Mouse (Mus musculus) hindbrain, embryonic 14.5 days (tissue): Measurements from ENCODE around the gene Il4ra. TPM values are rescaled to one million over a fixed set of nuclear protein-coding genes. Genes with fewer than 3 reads are reported as not detected.

Experiments
- ATAC-seq: fragments of 200-750 bp; cut with Nextera tagmentation; 2 replicates; pipeline ENCODE4 v1.8.0; 2017; ENCODE audit warnings: moderate number of reproducible peaks, mild to moderate bottlenecking, moderate TSS enrichment, moderate library complexity; ENCODE audit not compliant: low FRiP score
- DNase-seq: peaks from one replicate; pipeline ENCODE4 v3.0.0-alpha.2; 2015; ENCODE audit warnings: low spot score
- H3K27ac ChIP-seq: fragments of 300-500 bp; sonication (generic); 2 replicates; pipeline ENCODE4 v1.5.1; 2014; ENCODE audit warnings: mild to moderate bottlenecking, moderate library complexity
- H3K27me3 ChIP-seq: fragments of 300-500 bp; sonication (generic); 2 replicates; pipeline ENCODE4 v1.6.1; 2014; ENCODE audit warnings: mild to moderate bottlenecking, low read length, mixed read lengths; ENCODE audit not compliant: control insufficient read depth, insufficient read depth
- H3K36me3 ChIP-seq: fragments of 300-500 bp; sonication (generic); replicated peaks from 2 replicates; pipeline ENCODE4 v1.6.1; 2014; ENCODE audit not compliant: control insufficient read depth, insufficient read depth
- H3K4me1 ChIP-seq: fragments of 300-500 bp; sonication (generic); replicated peaks from 2 replicates; pipeline ENCODE4 v1.6.1; 2014; ENCODE audit warnings: antibody characterized with exemption, low read length, mixed read lengths; ENCODE audit not compliant: control insufficient read depth, insufficient read depth
- H3K4me2 ChIP-seq: fragments of 300-500 bp; sonication (generic); replicated peaks from 2 replicates; pipeline ENCODE4 v1.6.1; 2014; ENCODE audit warnings: mild to moderate bottlenecking, moderate library complexity
- H3K4me3 ChIP-seq: fragments of 300-500 bp; sonication (generic); replicated peaks from 2 replicates; pipeline ENCODE4 v1.5.1; 2014; ENCODE audit warnings: mild to moderate bottlenecking, low read length
- H3K9ac ChIP-seq: fragments of 300-500 bp; sonication (generic); 2 replicates; pipeline ENCODE4 v1.6.1; 2014
- H3K9me3 ChIP-seq: fragments of 300-500 bp; sonication (generic); 2 replicates; pipeline ENCODE4 v1.6.1; 2016; ENCODE audit warnings: low read length; ENCODE audit not compliant: control insufficient read depth
- WGBS: fragments of 180-500 bp; shearing (Covaris S2); extraction: QIAGEN DNeasy Blood & Tissue Kit; methylation state at CpG from one replicate; pipeline ENCODE4 v1.1.7; 2014; 5-methylcytosine and 5-hydroxymethylcytosine counted together
- polyA plus RNA-seq: library from polyadenylated mRNA; unstranded; fragments of >200 nt; fragmentation: Nextera tagmentation; extraction: Ambion mirVana; gene quantifications from 2 replicates; pipeline ENCODE4 v1.2.1, GENCODE M21; 2014

Il4ra gene
- polyA plus RNA-seq, 1 experiment from 2014 or later = 3.9 TPM

DNA sequence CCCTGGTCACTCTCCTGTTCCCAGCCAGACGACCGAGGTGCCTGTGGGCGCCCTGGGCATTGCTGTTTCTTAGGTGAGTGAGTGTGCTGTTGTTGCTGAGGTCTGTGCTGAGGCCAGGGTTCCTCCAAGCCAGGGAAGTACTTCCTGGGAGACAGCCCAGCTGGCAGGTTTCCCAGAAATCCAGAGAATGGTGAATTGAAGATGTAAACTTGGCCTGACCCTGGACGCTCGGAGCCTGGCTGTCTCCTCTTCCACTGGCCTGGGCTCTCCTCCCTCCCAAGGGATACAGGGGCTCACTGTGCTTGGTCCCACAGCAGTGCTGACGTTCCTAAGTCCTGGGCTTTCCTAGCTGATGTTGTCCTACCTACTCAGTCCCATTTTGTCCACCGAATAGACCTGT is 25.1 kb downstream of the Il4ra start:
- H3K27ac ChIP-seq = no peak overlapping the region

DNA sequence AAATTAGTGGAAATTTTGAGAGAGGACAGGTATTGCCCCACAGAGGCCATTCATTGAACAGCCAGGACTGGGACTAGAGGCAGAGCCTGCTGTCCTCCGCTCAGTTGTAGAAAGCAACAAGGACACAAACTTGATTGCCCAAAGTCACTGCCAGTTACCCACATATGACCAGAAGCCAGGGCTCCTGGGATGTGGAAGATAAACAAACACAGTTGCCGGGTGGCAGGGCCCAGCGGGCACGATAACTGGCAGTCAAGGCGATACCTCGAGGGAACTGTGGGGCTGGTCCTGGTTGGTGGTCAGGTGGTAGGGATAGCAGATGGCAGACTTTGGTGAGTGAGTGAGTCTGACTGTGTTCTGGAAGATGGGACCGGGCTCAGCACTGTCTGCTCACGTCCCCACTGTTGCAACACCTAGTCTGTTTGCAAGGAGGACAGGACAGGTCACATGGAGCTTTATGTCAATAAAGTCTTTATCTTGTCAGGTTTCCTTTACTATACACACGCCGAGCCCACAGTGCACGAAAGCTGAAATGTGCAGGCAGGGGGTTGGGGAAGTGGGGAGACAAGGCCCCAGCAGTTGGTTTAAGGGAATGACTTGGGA is 25.7 kb downstream of the Il4ra start:
- no peak overlapping the region for H3K4me3 ChIP-seq
- H3K36me3 ChIP-seq = no peaks in the 10 kb centered on the region
- ATAC-seq (no peak), DNase-seq (no peak)
- 0 out of 2 replicates have a peak, but pooled peaks cover 3% of the 10 kb centered on the region for H3K4me1 ChIP-seq
- H3K9me3 ChIP-seq = no peaks in the 10 kb centered on the region
- no peaks in the 10 kb centered on the region for H3K27me3 ChIP-seq
- H3K27ac ChIP-seq = no peak overlapping the region
- H3K9ac ChIP-seq = no peak overlapping the region
- no peak overlapping the region for H3K4me2 ChIP-seq
- 83% methylated on average over 11 of the region's 11 CpGs for WGBS

More for the DNA sequence above, 25.1 kb downstream of the Il4ra start:
- peak; percentile 38 for DNase-seq
- 64% methylated on average over 7 of the region's 7 CpGs for WGBS
- Histone ChIP-seq H3K4me2 (no peak overlapping the region), H3K9ac (no peak overlapping the region), H3K36me3 (no peaks in the 10 kb centered on the region), H3K9me3 (no peaks in the 10 kb centered on the region), H3K4me1 (peaks cover 7% of the 10 kb centered on the region; the same call in 1 of the 2 replicates), H3K27me3 (no peaks in the 10 kb centered on the region), H3K4me3 (no peak overlapping the region)
- ATAC-seq = no peak

DNA sequence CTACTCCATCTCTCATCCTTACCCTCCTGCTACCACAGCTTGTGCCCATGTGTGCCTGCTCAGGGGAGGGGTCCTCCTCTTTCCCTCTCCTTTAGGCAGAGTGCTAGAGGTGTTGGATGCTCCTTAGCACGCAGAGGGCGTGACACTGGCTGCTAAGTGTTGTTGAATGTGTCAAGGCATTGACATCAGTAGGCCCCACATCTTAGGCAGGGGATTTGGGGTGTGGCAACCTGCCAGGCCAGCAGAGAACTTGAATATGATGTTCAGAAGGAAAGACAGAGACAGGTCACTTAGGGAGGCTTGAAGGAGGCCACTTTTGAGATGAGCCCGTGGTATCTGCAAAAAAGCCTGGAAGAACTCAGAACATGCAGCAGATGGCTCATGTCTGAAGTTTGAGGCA is 26.2 kb downstream of the Il4ra start:
- 88% methylated on average over 3 of the region's 3 CpGs for WGBS

DNA sequence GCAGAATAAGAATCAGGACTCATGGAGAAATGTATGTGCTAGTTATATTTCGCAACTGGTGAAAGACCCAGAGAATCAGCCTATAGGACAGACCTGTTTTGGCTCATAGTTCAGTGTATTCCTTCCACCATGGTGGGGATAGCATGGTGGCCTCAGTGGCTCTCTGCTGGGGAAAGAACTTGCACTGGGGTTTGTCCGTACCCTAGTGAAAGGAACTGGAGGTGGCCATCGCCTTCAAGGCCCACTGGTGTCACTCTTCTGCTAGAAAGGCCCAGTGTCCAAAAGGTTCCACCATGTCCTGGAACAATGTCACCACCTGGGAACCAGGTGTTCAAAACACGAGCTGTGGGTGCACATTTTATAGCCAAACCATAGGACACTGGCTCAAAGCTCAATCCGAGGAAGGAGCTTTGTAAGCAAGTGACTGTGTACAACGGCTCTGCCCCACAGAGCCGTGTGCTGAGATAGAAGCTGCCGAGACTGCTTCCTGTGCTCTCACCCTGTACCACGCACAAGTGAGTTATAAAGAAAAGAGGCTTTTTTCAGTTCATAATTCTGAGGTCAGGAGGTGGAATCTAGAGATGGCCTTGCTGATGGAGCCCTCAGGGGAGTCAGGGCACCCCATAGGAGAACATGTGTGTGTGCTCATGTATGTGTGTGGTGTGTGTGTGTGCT is 27.8 kb downstream of the Il4ra start:
- DNase-seq = no peak
- 90% methylated on average over 9 of the region's 9 CpGs for WGBS
- Histone ChIP-seq H3K4me2 (no peak overlapping the region), H3K9me3 (no peaks in the 10 kb centered on the region), H3K9ac (no peak overlapping the region), H3K4me1 (0 out of 2 replicates have a peak, but pooled peaks cover 3% of the 10 kb centered on the region), H3K4me3 (no peak overlapping the region), H3K36me3 (no peaks in the 10 kb centered on the region), H3K27me3 (no peaks in the 10 kb centered on the region), H3K27ac (no peak overlapping the region)
- no peak for ATAC-seq

More for the DNA sequence above, 26.2 kb downstream of the Il4ra start:
- Histone ChIP-seq H3K4me2 (no peak overlapping the region), H3K9me3 (no peaks in the 10 kb centered on the region), H3K4me1 (0 out of 2 replicates have a peak, but pooled peaks cover 3% of the 10 kb centered on the region), H3K9ac (no peak overlapping the region), H3K27ac (no peak overlapping the region), H3K4me3 (no peak overlapping the region), H3K36me3 (no peaks in the 10 kb centered on the region), H3K27me3 (no peaks in the 10 kb centered on the region)
- DNase-seq (no peak), ATAC-seq (no peak)

DNA sequence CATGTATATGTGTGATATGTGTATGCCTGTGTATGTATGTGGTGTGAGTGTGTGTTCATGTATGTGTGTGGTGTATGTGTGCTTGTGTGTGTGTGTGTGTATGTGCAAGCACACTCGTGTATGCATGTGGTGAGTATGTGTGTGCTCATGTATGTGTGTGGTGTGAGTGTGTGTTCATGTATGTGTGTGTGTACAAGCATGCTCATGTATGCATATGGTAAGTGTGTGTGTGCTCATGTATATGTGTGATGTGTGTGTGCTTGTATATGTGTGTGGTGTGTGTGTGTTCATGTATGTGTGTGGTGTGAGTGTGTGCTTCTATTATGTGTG is 28.3 kb downstream of the Il4ra start:
- no peak overlapping the region for H3K27ac ChIP-seq
- no peaks in the 10 kb centered on the region for H3K27me3 ChIP-seq
- no peak overlapping the region for H3K4me2 ChIP-seq
- no peak overlapping the region for H3K9ac ChIP-seq
- ATAC-seq (no peak), DNase-seq (no peak)
- no peaks in the 10 kb centered on the region for H3K36me3 ChIP-seq
- WGBS = 92% methylated on average over 1 of the region's 1 CpGs
- H3K9me3 ChIP-seq = no peaks in the 10 kb centered on the region
- H3K4me3 ChIP-seq = no peak overlapping the region
- 0 out of 2 replicates have a peak, but pooled peaks cover 3% of the 10 kb centered on the region for H3K4me1 ChIP-seq

DNA sequence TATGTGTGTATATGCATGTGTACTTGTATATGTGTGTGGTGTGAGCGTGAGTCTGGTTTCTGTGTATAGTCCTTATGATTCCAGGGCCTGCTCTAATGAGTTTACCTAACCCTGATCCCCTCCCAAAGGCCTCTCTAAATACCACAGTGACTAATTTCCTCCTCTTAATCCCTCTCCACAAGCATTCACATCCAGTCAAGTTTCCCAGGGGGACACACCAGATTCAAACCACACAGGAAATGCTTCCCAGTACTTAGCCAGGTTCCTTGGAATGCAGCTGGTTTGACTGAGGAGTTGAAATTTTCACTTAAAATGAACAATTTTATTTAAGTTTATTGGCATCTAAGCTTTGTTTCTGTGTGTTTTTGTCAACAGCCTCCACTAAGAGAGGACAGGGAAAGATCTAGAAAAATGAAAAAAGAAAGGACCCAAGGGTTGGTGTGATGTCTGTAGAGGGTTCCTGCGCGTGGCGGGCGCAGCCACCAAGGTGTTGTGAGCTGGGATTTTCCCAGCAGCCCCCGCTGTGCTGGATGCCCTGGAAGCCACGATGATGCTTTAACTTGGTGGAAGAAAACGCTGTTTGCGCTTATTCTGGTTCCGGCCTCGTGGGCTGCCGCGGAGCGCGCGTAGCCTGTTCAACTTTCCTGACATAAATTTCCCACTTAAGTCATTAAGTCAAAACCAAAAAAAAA is 28.9 kb downstream of the Il4ra start:
- Histone ChIP-seq H3K27ac (no peak overlapping the region), H3K27me3 (no peaks in the 10 kb centered on the region), H3K4me2 (peak overlapping the region; percentile 96), H3K4me1 (0 out of 2 replicates have a peak, but pooled peaks cover 3% of the 10 kb centered on the region), H3K9ac (peak overlapping the region; percentile 61), H3K9me3 (no peaks in the 10 kb centered on the region), H3K36me3 (no peaks in the 10 kb centered on the region), H3K4me3 (peak overlapping the region; percentile 40)
- DNase-seq (no peak), ATAC-seq (no peak)
- 9% methylated on average over 16 of the region's 16 CpGs for WGBS

DNA sequence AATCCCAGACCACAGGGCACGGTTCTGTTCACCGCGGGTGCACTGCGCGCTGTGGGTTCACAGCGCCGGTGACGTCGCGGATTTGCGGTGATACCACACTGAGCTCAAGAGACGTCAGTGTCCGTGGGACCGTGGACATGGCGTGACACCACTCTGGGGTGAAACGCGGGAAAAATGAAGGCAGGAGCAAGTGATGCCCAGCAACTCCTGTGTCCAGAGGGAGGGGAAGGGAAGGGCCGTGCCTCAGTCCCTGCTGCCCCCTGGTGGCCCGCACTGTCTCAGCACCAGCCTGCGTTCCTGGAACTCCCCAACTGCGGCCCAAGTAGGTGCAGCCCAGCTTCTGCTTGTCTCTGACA is 29.4 kb downstream of the Il4ra start:
- Histone ChIP-seq H3K4me2 (peak overlapping the region; percentile 96), H3K27ac (no peak overlapping the region), H3K9ac (peak overlapping the region; percentile 61), H3K36me3 (no peaks in the 10 kb centered on the region), H3K9me3 (no peaks in the 10 kb centered on the region), H3K27me3 (no peaks in the 10 kb centered on the region), H3K4me3 (peak overlapping the region; percentile 40), H3K4me1 (0 out of 2 replicates have a peak, but pooled peaks cover 3% of the 10 kb centered on the region)
- peak; percentile 85 for DNase-seq
- peak; percentile 85 for ATAC-seq
- 4% methylated on average over 21 of the region's 21 CpGs for WGBS

DNA sequence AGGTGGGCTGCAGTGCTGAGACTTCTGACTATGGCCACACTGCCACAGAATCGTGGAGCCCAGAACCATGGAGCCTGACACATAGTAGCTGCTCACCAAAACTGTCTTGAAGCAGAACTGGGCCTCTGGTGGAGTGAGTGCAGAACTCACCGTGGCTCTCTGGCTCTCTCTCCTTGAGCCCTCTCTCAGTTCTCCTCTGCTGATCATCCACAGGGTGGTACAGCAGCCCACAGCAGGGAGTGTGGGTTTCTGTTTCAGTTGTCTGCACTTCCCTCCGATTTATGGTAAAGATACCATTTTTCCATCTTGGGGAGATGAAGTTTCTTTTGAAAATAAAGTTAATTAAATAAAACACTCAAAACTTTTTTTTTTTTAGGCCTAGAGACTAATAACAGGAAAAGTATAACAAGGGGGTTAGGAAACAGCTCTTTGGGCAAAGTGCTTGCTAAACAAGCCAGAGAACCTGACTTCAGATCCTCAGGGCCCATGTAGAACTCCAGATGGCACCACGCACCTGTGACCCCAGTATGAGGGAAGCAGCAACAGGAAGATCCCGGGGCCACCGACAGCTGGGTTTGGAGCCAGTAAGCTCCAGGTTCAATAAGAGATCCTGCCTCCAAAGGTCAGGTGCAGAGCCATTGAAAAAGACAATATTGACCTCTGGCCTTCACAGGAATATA is 31.5 kb downstream of the Il4ra start:
- Histone ChIP-seq H3K27ac (no peak overlapping the region), H3K4me3 (no peak overlapping the region), H3K4me2 (no peak overlapping the region), H3K4me1 (0 out of 2 replicates have a peak, but pooled peaks cover 3% of the 10 kb centered on the region), H3K9ac (no peak overlapping the region), H3K9me3 (no peaks in the 10 kb centered on the region), H3K27me3 (no peaks in the 10 kb centered on the region), H3K36me3 (no peaks in the 10 kb centered on the region)
- ATAC-seq (no peak), DNase-seq (no peak)
- 79% methylated on average over 6 of the region's 6 CpGs for WGBS

DNA sequence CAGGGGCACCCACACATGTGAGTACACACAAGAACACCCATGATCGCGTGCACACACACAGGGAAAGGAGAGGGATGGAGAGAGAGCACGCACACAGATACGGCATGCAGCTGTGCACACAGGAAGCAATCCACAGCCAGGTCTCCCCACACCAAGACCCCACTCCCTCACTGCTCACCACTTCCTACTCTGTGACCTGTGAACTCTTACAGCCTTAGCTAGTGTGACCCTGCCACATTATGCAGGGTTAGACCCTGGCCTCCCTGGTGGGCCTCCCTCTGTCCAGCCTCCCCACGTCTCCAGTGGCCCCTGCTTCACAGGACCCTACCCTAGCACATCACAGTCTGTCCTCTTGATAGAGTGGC is 32.1 kb downstream of the Il4ra start:
- Histone ChIP-seq H3K4me1 (0 out of 2 replicates have a peak, but pooled peaks cover 3% of the 10 kb centered on the region), H3K9ac (no peak overlapping the region), H3K27ac (no peak overlapping the region), H3K27me3 (no peaks in the 10 kb centered on the region), H3K36me3 (no peaks in the 10 kb centered on the region), H3K4me3 (no peak overlapping the region), H3K4me2 (no peak overlapping the region), H3K9me3 (no peaks in the 10 kb centered on the region)
- no peak for DNase-seq
- WGBS = 81% methylated on average over 5 of the region's 5 CpGs
- ATAC-seq = no peak
